Mouse (Mus musculus) A20 (cell line): Measurements from ENCODE around the gene Man2a2.

Experiments
- DNase-seq: peaks from one replicate; pipeline ENCODE4 v3.0.0-alpha.2; 2011; ENCODE audit warnings: low read depth, low spot score

Gene Man2a2

GRCm38 (mm10) chr7:80371041-80371751 is at the start of gene Man2a2:
Gene Man2a2, minus strand, starts transcription at chr7:80371375.
- peak; percentile 86 for DNase-seq

GRCm38 (mm10) chr7:80420586-80420985 is 49.4 kb upstream of the Man2a2 start:
- DNase-seq, result no peak

- peak; percentile 22 for DNase-seq
Measured at GRCm38 (mm10) chr7:80419278-80419677, 48.1 kb upstream of the Man2a2 start.

DNA sequence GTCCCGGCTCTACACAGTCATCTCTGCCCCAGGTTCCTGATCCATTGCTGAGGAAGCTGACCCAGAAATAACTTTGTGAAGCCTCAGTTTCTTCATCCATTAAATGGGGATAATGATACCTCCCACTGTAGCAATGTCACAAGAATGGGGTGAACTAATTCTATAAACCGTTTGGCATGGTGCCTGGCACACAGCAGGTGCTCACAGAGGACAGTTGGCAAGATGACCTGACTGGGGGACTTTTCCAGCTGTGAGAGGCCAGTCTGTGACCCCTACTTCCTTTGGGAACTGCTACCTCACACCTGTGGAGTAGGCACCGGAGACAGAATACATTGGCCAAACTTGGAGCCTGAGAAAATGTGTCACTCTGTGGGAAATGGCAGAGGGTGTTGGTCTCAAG is 46.9 kb upstream of the Man2a2 start:
- DNase-seq, result no peak

DNA sequence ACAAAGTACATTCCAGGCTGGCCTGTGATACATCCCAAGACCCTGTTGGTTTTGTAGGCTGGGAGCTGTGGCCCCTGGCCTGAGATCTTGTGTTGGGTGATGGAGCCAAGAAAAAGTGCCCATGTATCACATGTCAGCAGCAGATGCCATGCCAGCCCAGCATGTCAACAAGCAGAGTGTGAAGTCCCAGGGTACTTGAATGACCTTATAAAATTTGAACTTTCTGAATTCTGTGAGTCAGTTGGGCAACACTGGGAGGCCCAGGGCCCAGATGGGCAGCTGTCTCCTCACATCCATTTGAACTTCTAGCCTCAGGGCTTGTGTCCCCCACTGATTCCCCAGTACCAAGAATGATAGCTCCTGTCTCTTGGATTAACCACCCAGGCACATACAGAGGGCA is 46.4 kb upstream of the Man2a2 start:
- DNase-seq, result no peak

- DNase-seq, result no peak
Measured at GRCm38 (mm10) chr7:80416969-80417368, 45.8 kb upstream of the Man2a2 start.

DNA sequence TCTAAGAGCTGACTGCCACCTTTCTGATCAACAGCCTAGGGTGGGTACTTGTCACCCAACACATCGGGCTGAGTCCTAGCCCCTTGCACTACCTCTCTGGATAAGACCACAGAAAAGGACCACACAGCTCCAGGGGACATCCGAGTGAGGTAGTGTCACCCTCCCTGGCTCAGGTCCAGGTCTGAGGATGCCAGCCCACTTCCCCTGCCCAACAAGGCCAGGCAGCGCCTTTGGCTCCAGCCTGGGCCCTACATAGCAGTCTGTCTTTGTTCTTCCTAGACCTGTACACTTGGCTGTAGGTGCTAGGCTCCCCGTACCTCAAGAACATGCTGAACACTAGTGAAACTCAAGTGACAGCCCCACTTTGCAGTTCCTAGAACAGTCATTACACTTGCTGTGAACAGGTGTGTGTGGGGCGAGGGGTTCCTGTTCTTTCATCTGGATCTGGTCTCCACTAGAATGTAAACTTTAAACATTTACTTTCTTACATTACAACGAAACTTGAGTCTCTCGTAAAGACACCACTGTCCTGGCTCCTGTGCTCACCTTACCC is 43.2 kb upstream of the Man2a2 start:
- no peak for DNase-seq

- DNase-seq, result no peak
Measured at GRCm38 (mm10) chr7:80413512-80414302, 42.5 kb upstream of the Man2a2 start.

DNA sequence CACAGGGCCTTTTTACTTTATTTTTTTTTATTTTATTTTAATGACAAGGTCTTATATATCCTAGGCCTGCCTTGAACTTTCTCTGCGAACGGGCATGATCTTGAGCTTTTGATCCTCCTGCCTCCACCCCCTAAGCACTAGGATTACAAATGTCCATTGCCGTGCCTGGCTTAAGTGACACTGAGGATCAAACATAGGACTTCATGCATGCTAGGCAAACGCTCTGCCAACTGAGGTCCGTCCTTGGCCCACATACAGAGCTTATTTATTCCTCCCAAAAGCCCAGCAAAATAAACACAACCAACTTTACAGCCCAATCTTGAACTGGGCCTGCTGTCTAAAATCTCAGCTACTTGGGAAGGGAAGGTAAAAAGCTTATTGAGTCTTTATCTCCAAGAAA is 41.6 kb upstream of the Man2a2 start:
- no peak for DNase-seq

DNA sequence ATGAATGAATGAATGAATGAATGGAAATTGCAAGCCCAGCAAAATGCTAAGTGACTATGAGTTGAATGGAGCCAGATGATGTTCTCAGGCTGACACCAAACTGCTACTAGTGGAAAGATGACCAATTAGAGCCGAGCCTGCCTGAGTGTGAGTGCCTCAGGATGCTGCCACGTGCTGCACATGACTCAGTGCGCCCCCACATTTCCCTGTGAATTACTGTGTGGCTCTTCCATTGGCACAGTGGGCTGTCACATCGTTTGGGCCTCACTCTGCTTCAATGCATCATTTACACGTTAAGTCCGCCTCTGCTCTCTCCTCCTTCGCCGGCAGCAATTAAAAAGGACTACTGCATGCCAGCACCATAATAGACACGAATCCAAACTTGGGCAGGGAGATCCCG is 41.1 kb upstream of the Man2a2 start:
- no peak for DNase-seq

GRCm38 (mm10) chr7:80410380-80410779 is 39.2 kb upstream of the Man2a2 start:
- DNase-seq, result no peak

DNA sequence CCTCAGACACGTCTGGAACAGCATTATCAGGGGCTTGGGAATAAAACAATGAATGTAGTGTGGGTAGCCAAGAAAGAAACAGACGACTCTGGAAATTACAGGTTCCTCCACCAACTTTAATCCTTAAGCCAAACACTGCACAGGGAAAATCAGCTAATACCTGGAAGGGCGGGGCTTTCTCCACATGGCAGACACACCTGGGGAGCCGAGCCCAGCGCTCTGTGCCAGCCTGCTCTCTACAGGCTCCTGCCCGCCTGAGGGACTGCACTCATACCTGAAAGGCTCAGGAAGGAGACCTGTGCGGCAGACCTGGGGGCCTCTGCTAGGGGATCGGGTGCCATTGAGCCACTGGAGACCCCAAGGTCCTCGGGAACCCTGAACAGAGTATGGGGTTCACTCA is 36.5 kb upstream of the Man2a2 start:
- no peak for DNase-seq

GRCm38 (mm10) chr7:80406186-80406585 is 35.0 kb upstream of the Man2a2 start:
- DNase-seq, result no peak

DNA sequence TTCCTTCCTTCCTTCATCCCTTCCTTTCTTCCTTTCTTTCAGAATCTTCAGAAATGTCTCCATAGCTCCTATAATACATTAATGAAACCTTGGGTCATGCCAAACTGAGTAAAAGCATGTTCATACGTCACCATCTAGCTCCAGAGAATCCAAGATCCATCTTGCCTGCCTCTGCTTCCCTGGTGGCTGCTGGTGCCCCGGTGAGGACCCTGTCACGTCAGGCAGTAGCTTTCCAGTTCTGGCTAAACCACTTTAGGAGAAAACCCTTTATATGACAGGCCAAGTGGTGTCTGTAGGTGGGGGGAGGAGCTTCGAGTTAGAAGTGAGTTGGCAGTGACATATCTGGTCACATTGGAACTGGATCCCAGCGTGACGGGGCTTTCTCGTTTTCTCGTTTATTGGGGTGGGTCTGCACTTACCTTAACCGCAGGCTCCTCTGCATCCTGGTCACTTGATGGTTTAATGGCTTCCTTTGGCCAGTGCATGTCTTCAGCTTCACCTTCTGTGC is 34.1 kb upstream of the Man2a2 start, which contains the start of gene Furin:
Gene Furin (minus strand): TSS at position 249 of the 508 bp plus-strand sequence.
- DNase-seq, result no peak

- DNase-seq, result no peak
Measured at GRCm38 (mm10) chr7:80404101-80404894, 33.1 kb upstream of the Man2a2 start.

DNA sequence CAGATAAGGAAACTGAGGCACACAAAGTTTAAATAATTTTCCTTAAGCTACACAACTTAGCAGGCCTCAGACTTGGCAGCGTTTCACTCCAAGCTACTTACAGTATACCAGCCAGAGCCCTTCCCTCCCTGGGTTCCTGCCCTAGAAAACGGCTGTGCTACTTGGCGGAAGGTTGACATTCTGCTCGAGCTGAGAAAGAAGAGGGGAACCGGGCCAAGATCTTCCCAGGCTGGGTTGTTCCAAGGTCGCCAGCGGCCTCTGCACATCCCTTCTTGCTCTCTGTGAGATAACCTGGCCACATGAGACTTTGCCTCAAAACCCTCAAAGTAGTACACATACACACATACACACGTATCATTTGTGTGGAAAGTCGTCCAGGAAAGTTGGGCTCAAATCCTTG is 32.4 kb upstream of the Man2a2 start:
- DNase-seq, result no peak

DNA sequence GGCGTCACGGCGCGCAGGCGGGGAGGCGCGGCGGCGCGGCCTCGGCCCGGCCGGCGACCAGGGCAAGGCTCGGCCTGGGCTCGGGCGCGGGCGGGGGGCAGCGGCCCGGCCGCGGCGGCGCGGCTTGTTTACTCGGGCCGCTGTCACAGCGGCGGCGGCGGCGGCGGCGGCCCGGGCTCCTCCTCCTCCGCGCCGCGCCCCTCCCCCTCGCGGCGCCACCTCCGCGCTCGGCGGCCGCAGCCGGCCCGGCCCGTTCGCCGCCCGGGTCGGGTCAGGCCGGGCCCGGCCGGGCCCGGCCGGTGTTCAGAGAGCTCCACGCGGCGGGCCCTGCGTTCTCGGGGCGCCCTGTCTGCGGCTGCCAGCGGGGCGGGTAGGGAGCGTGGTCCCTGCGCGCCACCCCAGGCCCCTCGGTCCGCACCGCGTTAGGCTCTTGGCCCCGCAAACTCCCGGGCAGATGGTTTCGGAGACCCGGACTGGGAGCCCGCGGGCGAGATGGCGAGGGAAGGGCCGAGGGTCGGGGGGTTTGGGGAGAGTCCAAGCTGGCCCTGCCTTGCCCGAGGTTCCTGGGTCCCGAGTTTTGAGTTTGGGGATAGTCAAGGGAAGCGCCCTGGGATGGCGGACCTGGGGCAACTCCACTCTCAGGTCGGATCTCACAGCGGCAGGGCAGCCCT is 31.6 kb upstream of the Man2a2 start:
- peak; percentile 65 for DNase-seq

- DNase-seq, result peak; percentile 69
Measured at GRCm38 (mm10) chr7:80401860-80402641, 30.9 kb upstream of the Man2a2 start.

- DNase-seq, result no peak
Measured at GRCm38 (mm10) chr7:80401041-80401859, 30.1 kb upstream of the Man2a2 start.
